Comparison of ENCODE assay signal across 13 mouse cellular contexts in genomic region chr13:28557032-28557570, GRCm38 (mm10).
A peak's percentile ranks its signal among the peaks of the same experiment; 100 is the strongest.
DNase-seq lines count a peak whose midpoint lies in the region; ATAC-seq and TF ChIP-seq lines count a peak whose summit lies in the region.
"Had no signal": no experiment of that assay in that cellular context is flagged by ENCODE, and none has a peak within 500 bp of the region (broad histone marks: within the 10 kb centered on the region; RNA-seq: fewer than 3 reads in every experiment).

No protein-coding gene starts in this region.

- H3K9me3 ChIP-seq in lung, embryonic 15.5 days, result no peaks in the 10 kb centered on the region
- no peaks in the 10 kb centered on the region for H3K9me3 ChIP-seq in stomach, postnatal 0 days (ENCODE audit: control insufficient read depth, low read length)
- H3K9me3 ChIP-seq: neural tube, embryonic 15.5 days had no signal

- peak overlapping the region; percentile 15 for H3K27ac ChIP-seq in lung, embryonic 15.5 days
- H3K27ac ChIP-seq in stomach, postnatal 0 days (replicated peaks), result no peak overlapping the region
- H3K27ac ChIP-seq: heart, adult 2 months; kidney, postnatal 0 days; neural tube, embryonic 15.5 days had no signal

- no peak overlapping the region for H3K4me3 ChIP-seq in lung, embryonic 15.5 days
- no peak overlapping the region for H3K4me3 ChIP-seq in stomach, postnatal 0 days (ENCODE audit: low read depth, low read length)
- H3K4me3 ChIP-seq: heart, adult 2 months; neural tube, embryonic 15.5 days had no signal

- peaks cover 30% of the 10 kb centered on the region for H3K4me1 ChIP-seq in lung, embryonic 15.5 days
- H3K4me1 ChIP-seq in stomach, postnatal 0 days (replicated peaks; ENCODE audit: control insufficient read depth, insufficient read depth), result no peaks in the 10 kb centered on the region

- H3K36me3 ChIP-seq in lung, embryonic 15.5 days, result 0 out of 2 replicates have a peak, but pooled peaks cover 2% of the 10 kb centered on the region
- H3K36me3 ChIP-seq in stomach, postnatal 0 days (ENCODE audit: control insufficient read depth, insufficient read depth, low read length), result no peaks in the 10 kb centered on the region
- H3K36me3 ChIP-seq: neural tube, embryonic 15.5 days had no signal

- 66% methylated on average over 4 of the region's 4 CpGs for WGBS in lung, embryonic 15.5 days
- WGBS in stomach, postnatal 0 days, result 82% methylated on average over 4 of the region's 4 CpGs

- no peak for ATAC-seq in lung, embryonic 15.5 days (ENCODE audit: borderline replicate concordance, extremely low read depth, low FRiP score, low TSS enrichment)
- ATAC-seq in megakaryocyte progenitor cell, adult 5-6 weeks (replicated peaks; ENCODE audit: poor library complexity), result peak; percentile 85
- ATAC-seq in stomach, postnatal 0 days (ENCODE audit: low FRiP score, low TSS enrichment), result no peak
- ATAC-seq: midbrain, embryonic 16.5 days had no signal

- no peak for TF ChIP-seq CTCF in stomach, postnatal 0 days (IDR thresholded peaks at IDR 0.05; ENCODE audit: low read depth)

- no peaks in the 10 kb centered on the region for H3K27me3 ChIP-seq in lung, embryonic 15.5 days
- no peaks in the 10 kb centered on the region for H3K27me3 ChIP-seq in stomach, postnatal 0 days (ENCODE audit: control insufficient read depth, insufficient read depth, low read length)
- H3K27me3 ChIP-seq: neural tube, embryonic 15.5 days had no signal

- H3K4me2 ChIP-seq in lung, embryonic 15.5 days, result no peak overlapping the region
- H3K4me2 ChIP-seq in stomach, postnatal 0 days (replicated peaks; ENCODE audit: low read depth), result no peak overlapping the region
- H3K4me2 ChIP-seq: neural tube, embryonic 15.5 days had no signal

- no peak for TF ChIP-seq EP300 in stomach, postnatal 0 days (optimal IDR thresholded peaks at IDR 0.05)

- DNase-seq in lung, postnatal 14 days, result no peak
- DNase-seq in c-Kit-positive CD71-negative TER-119-negative erythroid progenitor cells, embryonic 14.5 days (ENCODE audit: low read depth), result peak; percentile 18
- DNase-seq in induced T-regulatory cell, adult 2 months (ENCODE audit: low read depth), result peak; percentile 4
- DNase-seq in spleen, adult 12 weeks (ENCODE audit: low spot score), result no peak
- no peak for DNase-seq in stomach, postnatal 0 days (ENCODE audit: low spot score)
- no peak for DNase-seq in heart, adult 18-20 months
- DNase-seq: cerebellum, adult 8-10 months; heart, adult 2 months had no signal

- H3K9ac ChIP-seq in lung, embryonic 15.5 days, result no peak overlapping the region
- H3K9ac ChIP-seq in stomach, postnatal 0 days (ENCODE audit: low read length), result no peak overlapping the region
- H3K9ac ChIP-seq: neural tube, embryonic 15.5 days had no signal

Comparison
In these comparisons a context has a peak if more than half of its experiments do, and no peak if none do; other contexts are left out.
1. DNase-seq: peak in c-Kit-positive CD71-negative TER-119-negative erythroid progenitor cells, embryonic 14.5 days (single experiment) and induced T-regulatory cell, adult 2 months (single experiment); none in lung, postnatal 14 days (single experiment), spleen, adult 12 weeks (single experiment), stomach, postnatal 0 days (single experiment) and heart, adult 18-20 months (0 of 2).